Mouse (Mus musculus) megakaryocyte, embryonic 14.5 days (primary cell): Measurements from ENCODE around the gene Stx4a.

Source experiments
- FLI1 ChIP-seq: IDR thresholded peaks from 2 replicates; pipeline ENCODE4 v1.6.1; 2012; ENCODE audit warnings: low read length, inconsistent platforms, mixed read lengths
- GATA1 ChIP-seq: IDR thresholded peaks from 3 replicates; pipeline ENCODE4 v1.6.1; 2012; ENCODE audit warnings: mixed read lengths, low read length, inconsistent platforms, borderline replicate concordance

DNA sequence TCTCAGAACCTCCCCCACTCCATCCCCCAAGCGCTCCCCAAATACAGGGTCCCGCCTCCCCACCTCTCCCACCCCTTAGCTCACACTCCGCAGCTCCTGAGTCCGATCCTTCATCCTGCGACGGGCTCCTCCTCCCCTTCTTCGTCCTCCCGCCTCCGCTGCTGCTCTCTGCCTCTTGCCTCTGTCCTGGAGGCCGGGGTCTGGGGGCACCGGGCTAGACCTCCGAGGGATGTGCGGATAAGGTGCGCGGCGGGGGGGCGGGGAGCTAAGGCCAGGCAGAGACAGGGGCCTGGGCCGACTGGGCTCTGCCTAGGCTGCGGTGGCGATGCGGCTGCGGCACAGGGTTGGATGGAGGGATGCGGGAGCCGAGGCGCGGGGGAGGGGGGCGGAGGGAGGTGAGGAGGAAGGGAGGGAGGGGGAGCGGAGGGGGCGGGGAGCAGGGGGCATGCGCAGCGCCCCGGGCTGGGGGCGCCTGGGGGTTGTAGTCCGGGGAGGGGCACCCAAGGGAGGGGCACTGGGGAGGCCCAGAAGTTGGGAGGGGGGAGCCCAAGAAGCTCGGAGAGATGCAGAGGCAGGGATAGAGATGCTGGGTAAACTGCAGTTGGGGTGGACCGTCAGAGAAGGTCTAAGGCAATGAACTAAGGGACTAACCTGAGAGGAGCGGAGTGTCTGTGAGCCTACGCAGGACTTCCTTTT is at the start of gene Stx4a, which contains the start of gene Stx1b:
- TF ChIP-seq GATA1: no peak
- TF ChIP-seq FLI1: no peak
